Mouse (Mus musculus): ENCODE data around the gene Orai3.
"Not testable (repeated sequence)": the region's sequence is repeated elsewhere in the genome, so short reads cannot be mapped to it uniquely, and the experiment has no call there.

The Orai3 gene

GRCm38 (mm10) chr7:127769651-127770038 lies at the start of gene Orai3:
TSS of gene Orai3 (plus strand) at chr7:127769815.
- DNase-seq (ENCODE audit: low read depth, low spot score), result no peak

- no peak for DNase-seq (ENCODE audit: low read depth, low spot score)
Observed at GRCm38 (mm10) chr7:127725490-127725889, 44.1 kb upstream of the Orai3 start.

- DNase-seq (ENCODE audit: low read depth, low spot score), result no peak
Observed at GRCm38 (mm10) chr7:127725924-127726323, 43.7 kb upstream of the Orai3 start.

- no peak for DNase-seq (ENCODE audit: low read depth, low spot score)
Observed at GRCm38 (mm10) chr7:127727898-127728297, 41.7 kb upstream of the Orai3 start.

- DNase-seq (ENCODE audit: low read depth, low spot score), result no peak
Observed at GRCm38 (mm10) chr7:127730170-127730569, 39.4 kb upstream of the Orai3 start.

GRCm38 (mm10) chr7:127732066-127732465 lies 37.5 kb upstream of the Orai3 start, which contains the start of gene Ctf2:
TSS of gene Ctf2 (minus strand) at chr7:127732166.
- DNase-seq (ENCODE audit: low read depth, low spot score), result not testable (repeated sequence)

GRCm38 (mm10) chr7:127744366-127745045 lies 25.1 kb upstream of the Orai3 start, which contains the start of gene Fbxl19:
TSS of gene Fbxl19 (plus strand) at chr7:127744543.
- no peak for DNase-seq (ENCODE audit: low read depth, low spot score)

GRCm38 (mm10) chr7:127745251-127745651 lies 24.4 kb upstream of the Orai3 start:
- DNase-seq (ENCODE audit: low read depth, low spot score), result peak; percentile 100

- peak; percentile 100 for DNase-seq (ENCODE audit: low read depth, low spot score)
Observed at GRCm38 (mm10) chr7:127745652-127746493, 23.7 kb upstream of the Orai3 start.

- no peak for DNase-seq (ENCODE audit: low read depth, low spot score)
Observed at GRCm38 (mm10) chr7:127746494-127747491, 22.8 kb upstream of the Orai3 start.

- DNase-seq (ENCODE audit: low read depth, low spot score), result no peak
Observed at GRCm38 (mm10) chr7:127747559-127748234, 21.9 kb upstream of the Orai3 start.

GRCm38 (mm10) chr7:127748235-127748560 lies 21.4 kb upstream of the Orai3 start:
- no peak for DNase-seq (ENCODE audit: low read depth, low spot score)

- DNase-seq (ENCODE audit: low read depth, low spot score), result no peak
Observed at GRCm38 (mm10) chr7:127750131-127751127, 19.2 kb upstream of the Orai3 start.

- no peak for DNase-seq (ENCODE audit: low read depth, low spot score)
Observed at GRCm38 (mm10) chr7:127751619-127752018, 18.0 kb upstream of the Orai3 start.

- DNase-seq (ENCODE audit: low read depth, low spot score), result no peak
Observed at GRCm38 (mm10) chr7:127752069-127752468, 17.5 kb upstream of the Orai3 start.

- no peak for DNase-seq (ENCODE audit: low read depth, low spot score)
Observed at GRCm38 (mm10) chr7:127753158-127753557, 16.5 kb upstream of the Orai3 start.

GRCm38 (mm10) chr7:127753741-127754140 lies 15.9 kb upstream of the Orai3 start:
- no peak for DNase-seq (ENCODE audit: low read depth, low spot score)

- DNase-seq (ENCODE audit: low read depth, low spot score), result no peak
Observed at GRCm38 (mm10) chr7:127759716-127760115, 9.9 kb upstream of the Orai3 start.

- no peak for DNase-seq (ENCODE audit: low read depth, low spot score)
Observed at GRCm38 (mm10) chr7:127760478-127760877, 9.1 kb upstream of the Orai3 start.

GRCm38 (mm10) chr7:127761026-127761425 lies 8.6 kb upstream of the Orai3 start:
- no peak for DNase-seq (ENCODE audit: low read depth, low spot score)
